Comparison of ENCODE assay signal across 8 mouse cellular contexts in the genomic region with DNA sequence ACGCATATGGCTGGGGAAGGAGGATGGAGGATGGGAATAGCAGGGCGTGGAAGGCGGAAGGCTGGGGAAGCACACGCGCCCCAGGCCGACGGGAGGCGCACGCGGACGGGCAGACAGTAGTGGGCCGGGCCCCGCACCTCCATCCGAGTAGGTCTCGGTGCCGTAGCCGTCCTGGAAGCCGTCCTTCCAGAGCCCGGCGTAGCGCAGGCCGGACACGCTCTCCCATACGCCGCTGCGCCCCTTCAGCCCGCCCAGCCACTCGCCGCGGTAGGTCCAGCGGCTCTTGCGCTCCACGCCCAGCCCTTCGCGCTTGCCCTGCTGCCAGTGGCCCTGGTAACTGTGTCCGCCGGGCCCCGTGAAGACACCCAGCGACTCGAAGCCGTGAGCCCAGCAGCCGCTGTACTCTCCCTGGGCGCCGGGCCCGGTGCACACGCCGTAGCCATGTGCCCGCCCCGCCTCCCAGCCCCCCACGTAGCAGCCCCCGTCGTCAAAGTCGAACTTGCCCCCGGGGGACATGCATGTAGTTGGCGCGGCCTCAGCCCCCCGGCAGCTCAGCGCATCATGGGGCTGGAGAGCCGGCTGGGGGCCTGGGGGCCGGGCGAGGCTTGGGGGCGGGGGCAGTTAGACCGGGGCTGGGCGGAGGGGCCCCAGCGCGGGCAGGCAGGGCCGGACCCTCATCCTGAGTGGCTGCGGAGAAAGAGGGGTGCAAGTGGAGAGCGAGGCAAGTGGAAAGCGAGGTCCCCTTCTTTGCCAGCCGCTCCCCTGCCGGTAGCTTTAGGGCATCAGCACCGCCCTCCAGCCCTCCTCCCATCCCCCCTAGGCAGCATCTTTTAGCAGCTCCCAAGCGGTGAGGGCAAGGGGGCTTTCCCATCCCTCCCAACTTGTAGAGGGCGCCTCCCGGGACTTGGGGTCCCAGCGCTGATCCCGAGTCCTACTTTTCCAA. TPM values are rescaled to one million over a fixed set of nuclear protein-coding genes. Genes with fewer than 3 reads are reported as not detected.
DNase-seq lines count a peak whose midpoint lies in the region; ATAC-seq and TF ChIP-seq lines count a peak whose summit lies in the region.

No protein-coding gene starts in this region.

- H3K27ac ChIP-seq in intestine, postnatal 0 days (ENCODE audit: low read depth, low read length): no peak overlapping the region
- H3K27ac ChIP-seq in liver, embryonic 13.5 days: no peak overlapping the region

- peak; percentile 55 for ATAC-seq in intestine, postnatal 0 days
- 0 out of 2 replicates have a peak, but pooled peaks have one; percentile 22 for ATAC-seq in liver, embryonic 13.5 days (ENCODE audit: low read depth)

- H3K36me3 ChIP-seq in intestine, postnatal 0 days (ENCODE audit: control insufficient read depth, insufficient read depth): no peaks in the 10 kb centered on the region
- no peaks in the 10 kb centered on the region for H3K36me3 ChIP-seq in liver, embryonic 13.5 days

- peak overlapping the region; percentile 51 for H3K9ac ChIP-seq in intestine, postnatal 0 days (ENCODE audit: low read depth, low read length)
- peak overlapping the region; percentile 33; the same call in 1 of the 2 replicates for H3K9ac ChIP-seq in liver, embryonic 13.5 days

- WGBS in intestine, postnatal 0 days: 2% methylated on average over 54 of the region's 78 CpGs
- under 1% methylated on average over 68 of the region's 78 CpGs for WGBS in liver, embryonic 13.5 days (ENCODE audit: insufficient replicate concordance)

- TF ChIP-seq CTCF in intestine, postnatal 0 days (IDR thresholded peaks at IDR 0.05; ENCODE audit: low read depth): peak; percentile 66

- H3K27me3 ChIP-seq in intestine, postnatal 0 days (replicated peaks; ENCODE audit: control insufficient read depth, insufficient read depth, low read length): peaks cover 41% of the 10 kb centered on the region
- peaks cover 83% of the 10 kb centered on the region for H3K27me3 ChIP-seq in liver, embryonic 13.5 days

- peak; percentile 45 for DNase-seq in thymus, postnatal 4 days
- DNase-seq in thymus, postnatal 10 days (ENCODE audit: low spot score in 2 of 2): no peak
- peak; percentile 79 to 84 for DNase-seq in cerebellum, postnatal 14 days
- peak; percentile 66 for DNase-seq in gastrocnemius, postnatal 10 days
- DNase-seq in liver, embryonic 13.5 days: no peak
- DNase-seq in naive thymus-derived CD4-positive, alpha-beta T cell, adult 2 months (ENCODE audit: low read depth): peak; percentile 37
- no peak for DNase-seq in adipocyte (ENCODE audit: low spot score)

- H3K9me3 ChIP-seq in intestine, postnatal 0 days (ENCODE audit: control insufficient read depth): no peaks in the 10 kb centered on the region
- H3K9me3 ChIP-seq in liver, embryonic 13.5 days (replicated peaks): no peaks in the 10 kb centered on the region

- peak overlapping the region; percentile 95 for H3K4me2 ChIP-seq in intestine, postnatal 0 days (replicated peaks; ENCODE audit: low read depth)
- H3K4me2 ChIP-seq in liver, embryonic 13.5 days: peak overlapping the region; percentile 73

- peak overlapping the region; percentile 51 for H3K4me3 ChIP-seq in intestine, postnatal 0 days (ENCODE audit: low read depth, low read length)
- peak overlapping the region; percentile 54 for H3K4me3 ChIP-seq in liver, embryonic 13.5 days (replicated peaks)

- 0 out of 2 replicates have a peak, but pooled peaks cover 9% of the 10 kb centered on the region for H3K4me1 ChIP-seq in intestine, postnatal 0 days (replicated peaks; ENCODE audit: control insufficient read depth, insufficient read depth, low read length)
- peaks cover 12% of the 10 kb centered on the region for H3K4me1 ChIP-seq in liver, embryonic 13.5 days (replicated peaks)

RNA-seq across cellular contexts. Expression of gene Jph4, which starts 1.7 kb away (rescaled TPM):
- 1 to 10 TPM; 1.5 to 1.6 TPM for total RNA-seq in gastrocnemius, postnatal 10 days (2021)
- 0.90 and 0.93 TPM in 2 replicates for polyA plus RNA-seq in intestine, postnatal 0 days (2015; fragmentation: Nextera tagmentation; extraction: Ambion mirVana)
- polyA plus RNA-seq in liver, embryonic 13.5 days (2015; fragmentation: Nextera tagmentation; extraction: Ambion mirVana): 0.06 and 0.07 TPM in 2 replicates

RNA-seq across cellular contexts. Expression of gene Ap1g2, which starts 8.6 kb away (rescaled TPM):
- total RNA-seq in gastrocnemius, postnatal 10 days (2021): 1 to 10 TPM; 4.6 to 5.0 TPM
- 75.3 and 81.5 TPM in 2 replicates for polyA plus RNA-seq in intestine, postnatal 0 days (2015; fragmentation: Nextera tagmentation; extraction: Ambion mirVana)
- 26.1 and 27.6 TPM in 2 replicates for polyA plus RNA-seq in liver, embryonic 13.5 days (2015; fragmentation: Nextera tagmentation; extraction: Ambion mirVana)

RNA-seq across cellular contexts. Expression of gene Thtpa, which starts 20.4 kb away (rescaled TPM):
- total RNA-seq in gastrocnemius, postnatal 10 days (2021): 10 to 100 TPM; 12.8 to 13.9 TPM
- 7.5 and 8.8 TPM in 2 replicates for polyA plus RNA-seq in intestine, postnatal 0 days (2015; fragmentation: Nextera tagmentation; extraction: Ambion mirVana)
- 5.5 TPM in 2 replicates for polyA plus RNA-seq in liver, embryonic 13.5 days (2015; fragmentation: Nextera tagmentation; extraction: Ambion mirVana)

RNA-seq across cellular contexts. Expression of gene Zfhx2, which starts 22.9 kb away (rescaled TPM):
- 1 to 10 TPM; 1.8 to 3.0 TPM for total RNA-seq in gastrocnemius, postnatal 10 days (2021)
- 0.87 and 1.1 TPM in 2 replicates for polyA plus RNA-seq in intestine, postnatal 0 days (2015; fragmentation: Nextera tagmentation; extraction: Ambion mirVana)
- 1.1 and 1.2 TPM in 2 replicates for polyA plus RNA-seq in liver, embryonic 13.5 days (2015; fragmentation: Nextera tagmentation; extraction: Ambion mirVana)

Comparison
In these comparisons a context has a peak if more than half of its experiments do, and no peak if none do; other contexts are left out.
1. DNase-seq: peak in thymus, postnatal 4 days (single experiment), cerebellum, postnatal 14 days (2 of 2), gastrocnemius, postnatal 10 days (single experiment) and naive thymus-derived CD4-positive, alpha-beta T cell, adult 2 months (single experiment); none in thymus, postnatal 10 days (0 of 2), liver, embryonic 13.5 days (single experiment) and adipocyte (single experiment).